Mouse (Mus musculus) thymus, adult 2 months (tissue): ENCODE measurements around the gene Afp. TPM values are rescaled to one million over a fixed set of nuclear protein-coding genes. Genes with fewer than 3 reads are reported as not detected.

Experiments
- DNase-seq: peaks from one replicate; pipeline ENCODE4 v3.0.0; 2021
- H3K27ac ChIP-seq: fragments of 200-500 bp; 2 replicates; pipeline ENCODE4 v1.5.1; 2012; ENCODE audit warnings: low read length, control low read depth; ENCODE audit not compliant: control insufficient read depth, insufficient read depth
- H3K27me3 ChIP-seq: fragments of 200-500 bp; 2 replicates; pipeline ENCODE4 v1.6.1; 2012; ENCODE audit warnings: mild to moderate bottlenecking, low read length, moderate library complexity, mixed read lengths; ENCODE audit not compliant: control insufficient read depth, insufficient read depth
- H3K36me3 ChIP-seq: fragments of 200-500 bp; 2 replicates; pipeline ENCODE4 v1.6.1; 2012; ENCODE audit warnings: mild to moderate bottlenecking, low read length, moderate library complexity; ENCODE audit not compliant: control insufficient read depth, insufficient read depth
- H3K4me1 ChIP-seq: fragments of 200-500 bp; replicated peaks from 2 replicates; pipeline ENCODE4 v1.6.1; 2012; ENCODE audit warnings: low read length; ENCODE audit not compliant: control insufficient read depth, insufficient read depth
- H3K4me3 ChIP-seq: fragments of 200-500 bp; 2 replicates; pipeline ENCODE4 v1.5.1; 2012; ENCODE audit warnings: mild to moderate bottlenecking, low read length, control low read depth, moderate library complexity; ENCODE audit not compliant: control insufficient read depth, insufficient read depth
- CTCF ChIP-seq: fragments of 200-500 bp; IDR thresholded peaks from 2 replicates; pipeline ENCODE4 v1.5.1; 2012; ENCODE audit warnings: mild to moderate bottlenecking, control low read depth, low read length, moderate library complexity, borderline replicate concordance; ENCODE audit not compliant: control insufficient read depth, poor library complexity, insufficient read depth; ENCODE audit errors: extremely low read depth
- POLR2A ChIP-seq: fragments of 200-500 bp; IDR thresholded peaks from 2 replicates; pipeline ENCODE4 v1.6.1; 2012; ENCODE audit warnings: mild to moderate bottlenecking, low read length, control low read depth, moderate library complexity; ENCODE audit not compliant: control insufficient read depth, poor library complexity, insufficient read depth; ENCODE audit errors: extremely low read depth
- WGBS: fragments of 180-500 bp; shearing (Covaris S2); methylation state at CpG from one replicate; pipeline ENCODE4 v1.1.7; 2018; 5-methylcytosine and 5-hydroxymethylcytosine counted together
- polyA plus RNA-seq: library from polyadenylated mRNA; depleted of rRNA; stranded (reverse); fragments of >200 nt; gene quantifications from 2 replicates; pipeline ENCODE4 v1.2.3, GENCODE M21; 2012

Afp gene
- polyA plus RNA-seq, 1 experiment, result 1.3 TPM

DNA sequence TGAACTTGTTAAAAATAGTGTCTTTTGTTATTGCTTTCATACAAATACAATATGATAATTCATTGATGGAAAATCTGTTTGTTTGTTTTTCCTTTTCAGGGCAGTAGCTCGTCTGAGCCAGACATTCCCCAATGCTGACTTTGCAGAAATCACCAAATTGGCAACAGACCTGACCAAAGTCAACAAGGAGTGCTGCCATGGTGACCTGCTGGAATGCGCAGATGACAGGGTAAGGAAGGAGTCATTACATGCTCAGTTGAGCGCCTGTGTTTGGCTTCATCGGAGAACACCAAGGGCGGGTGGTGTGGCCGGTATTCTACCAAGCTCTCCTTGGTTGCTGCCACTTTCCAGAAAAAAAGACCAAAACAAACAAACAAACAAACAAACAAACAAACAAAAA lies 23.3 kb upstream of the Afp start:
- Histone ChIP-seq H3K36me3 (no peaks in the 10 kb centered on the region), H3K4me1 (no peaks in the 10 kb centered on the region), H3K27me3 (no peaks in the 10 kb centered on the region), H3K4me3 (no peak overlapping the region), H3K27ac (no peak overlapping the region)
- no peak for DNase-seq
- no peak for TF ChIP-seq POLR2A
- no peak for TF ChIP-seq CTCF
- 93% methylated on average over 6 of the region's 6 CpGs for WGBS

DNA sequence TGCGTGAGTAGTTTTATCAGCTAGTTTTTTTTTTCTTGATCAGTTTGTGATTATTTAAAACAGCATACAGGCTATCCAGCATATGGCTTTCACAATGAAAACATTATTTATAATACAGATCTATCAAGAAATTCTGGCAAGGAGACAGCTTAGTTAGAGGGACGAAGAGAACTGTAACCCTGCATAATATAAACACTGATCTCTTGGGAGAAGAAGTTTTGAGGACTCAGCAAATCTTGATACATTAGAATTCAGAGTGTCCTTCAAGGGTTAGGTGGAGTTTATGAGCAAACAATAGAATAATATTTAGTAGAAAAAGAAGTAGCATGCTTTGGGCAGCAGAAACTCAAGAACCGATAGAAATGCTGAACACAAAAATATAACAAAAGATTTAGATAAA lies 19.7 kb upstream of the Afp start:
- Histone ChIP-seq H3K27me3 (no peaks in the 10 kb centered on the region), H3K4me1 (no peaks in the 10 kb centered on the region), H3K36me3 (no peaks in the 10 kb centered on the region), H3K4me3 (no peak overlapping the region), H3K27ac (no peak overlapping the region)
- no peak for TF ChIP-seq POLR2A
- WGBS, result 97% methylated on average over 3 of the region's 3 CpGs
- DNase-seq, result no peak

- H3K27me3 ChIP-seq, result no peaks in the 10 kb centered on the region
- DNase-seq, result no peak
- no peaks in the 10 kb centered on the region for H3K36me3 ChIP-seq
- H3K4me3 ChIP-seq, result no peak overlapping the region
- no peak overlapping the region for H3K27ac ChIP-seq
- TF ChIP-seq CTCF (no peak), POLR2A (no peak)
- no peaks in the 10 kb centered on the region for H3K4me1 ChIP-seq
- whole genome bisulfite sequencing, result 91% methylated on average over 4 of the region's 4 CpGs
Measured at GRCm38 (mm10) chr5:90473902-90474301, 16.6 kb upstream of the Afp start.

- Histone ChIP-seq H3K36me3 (no peaks in the 10 kb centered on the region), H3K4me1 (no peaks in the 10 kb centered on the region), H3K4me3 (no peak overlapping the region), H3K27ac (no peak overlapping the region), H3K27me3 (no peaks in the 10 kb centered on the region)
- DNase-seq, result no peak
- TF ChIP-seq POLR2A (no peak), CTCF (no peak)
- 97% methylated on average over 5 of the region's 5 CpGs for WGBS
Measured at GRCm38 (mm10) chr5:90474369-90474768, 16.2 kb upstream of the Afp start.

GRCm38 (mm10) chr5:90476741-90477140 lies 13.8 kb upstream of the Afp start:
- no peaks in the 10 kb centered on the region for H3K4me1 ChIP-seq
- no peak overlapping the region for H3K27ac ChIP-seq
- no peak for DNase-seq
- TF ChIP-seq POLR2A, result no peak
- TF ChIP-seq CTCF, result no peak
- H3K27me3 ChIP-seq, result no peaks in the 10 kb centered on the region
- WGBS, result 94% methylated on average over 3 of the region's 3 CpGs
- H3K36me3 ChIP-seq, result no peaks in the 10 kb centered on the region
- H3K4me3 ChIP-seq, result no peak overlapping the region

- WGBS, result 42% methylated on average over 7 of the region's 7 CpGs
- Histone ChIP-seq H3K27ac (no peak overlapping the region), H3K27me3 (no peaks in the 10 kb centered on the region), H3K4me1 (no peaks in the 10 kb centered on the region), H3K36me3 (no peaks in the 10 kb centered on the region), H3K4me3 (no peak overlapping the region)
- DNase-seq, result no peak
- no peak for TF ChIP-seq CTCF
- no peak for TF ChIP-seq POLR2A
Measured at GRCm38 (mm10) chr5:90477308-90478140, 13.0 kb upstream of the Afp start.

DNA sequence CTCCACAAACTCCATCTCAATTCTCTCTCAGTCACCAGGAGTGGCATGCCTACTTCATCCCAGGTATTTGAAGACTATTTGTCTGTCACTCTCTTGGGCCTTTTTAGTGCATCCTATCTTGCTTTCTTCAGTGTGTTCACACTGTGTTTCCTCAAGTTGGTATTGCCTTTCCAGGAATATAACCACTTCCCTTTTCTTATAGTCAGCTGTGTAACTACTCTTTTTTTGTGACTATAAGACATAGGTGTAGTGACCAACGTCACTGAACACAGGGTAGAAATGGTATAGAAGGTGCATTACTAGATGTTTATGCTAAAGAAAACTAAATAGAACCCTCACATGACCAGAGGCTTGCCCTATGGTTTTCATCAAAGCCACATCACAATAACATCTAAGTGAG lies 11.7 kb upstream of the Afp start:
- Histone ChIP-seq H3K36me3 (no peaks in the 10 kb centered on the region), H3K27me3 (no peaks in the 10 kb centered on the region), H3K27ac (no peak overlapping the region), H3K4me1 (no peaks in the 10 kb centered on the region), H3K4me3 (no peak overlapping the region)
- TF ChIP-seq POLR2A (no peak), CTCF (no peak)
- no peak for DNase-seq
- 5% methylated on average over 1 of the region's 1 CpGs for WGBS
